Mouse (Mus musculus) neural tube, embryonic 13.5 days (tissue): ENCODE measurements around the gene 0610012G03Rik. TPM values are rescaled to one million over a fixed set of nuclear protein-coding genes. Genes with fewer than 3 reads are reported as not detected.

Experiments used
- ATAC-seq: fragments of 200-750 bp; cut with Nextera tagmentation; 2 replicates; pipeline ENCODE4 v1.8.0; 2017; ENCODE audit warnings: low read depth, mild to moderate bottlenecking, moderate TSS enrichment, moderate library complexity
- H3K27ac ChIP-seq: fragments of 300-500 bp; sonication (generic); replicated peaks from 2 replicates; pipeline ENCODE4 v1.5.1; 2015; ENCODE audit warnings: moderate library complexity, mild to moderate bottlenecking, inconsistent platforms
- H3K27me3 ChIP-seq: fragments of 300-500 bp; sonication (generic); 2 replicates; pipeline ENCODE4 v1.6.1; 2015; ENCODE audit warnings: mild to moderate bottlenecking, inconsistent platforms
- H3K36me3 ChIP-seq: fragments of 300-500 bp; sonication (generic); 2 replicates; pipeline ENCODE4 v1.6.1; 2015; ENCODE audit warnings: mild to moderate bottlenecking, inconsistent platforms
- H3K4me1 ChIP-seq: fragments of 300-500 bp; sonication (generic); replicated peaks from 2 replicates; pipeline ENCODE4 v1.6.1; 2015; ENCODE audit warnings: inconsistent platforms
- H3K4me2 ChIP-seq: fragments of 300-500 bp; sonication (generic); 2 replicates; pipeline ENCODE4 v1.6.1; 2015; ENCODE audit warnings: inconsistent platforms, mild to moderate bottlenecking, moderate library complexity
- H3K4me3 ChIP-seq: fragments of 300-500 bp; sonication (generic); 2 replicates; pipeline ENCODE4 v1.5.1; 2015; ENCODE audit warnings: mild to moderate bottlenecking, inconsistent platforms
- H3K9ac ChIP-seq: fragments of 300-500 bp; sonication (generic); 2 replicates; pipeline ENCODE4 v1.6.1; 2015; ENCODE audit warnings: moderate library complexity, mild to moderate bottlenecking, inconsistent platforms
- H3K9me3 ChIP-seq: fragments of 300-500 bp; sonication (generic); 2 replicates; pipeline ENCODE4 v1.6.1; 2016; ENCODE audit warnings: inconsistent platforms
- WGBS: fragments of 180-500 bp; shearing (Covaris S2); methylation state at CpG from one replicate; pipeline ENCODE4 v1.1.7; 2015; 5-methylcytosine and 5-hydroxymethylcytosine counted together
- microRNA-seq: library from miRNA; unstranded; fragments of <30 nt; microRNA quantifications from one replicate; pipeline ENCODE4, GENCODE M21; 2016
- polyA plus RNA-seq: library from polyadenylated mRNA; unstranded; fragments of >200 nt; fragmentation: Nextera tagmentation; extraction: Ambion mirVana; gene quantifications from 2 replicates; pipeline ENCODE4 v1.2.1, GENCODE M21; 2015

Gene 0610012G03Rik
- polyA plus RNA-seq, 1 experiment from 2014 or later = 99.5 TPM

DNA sequence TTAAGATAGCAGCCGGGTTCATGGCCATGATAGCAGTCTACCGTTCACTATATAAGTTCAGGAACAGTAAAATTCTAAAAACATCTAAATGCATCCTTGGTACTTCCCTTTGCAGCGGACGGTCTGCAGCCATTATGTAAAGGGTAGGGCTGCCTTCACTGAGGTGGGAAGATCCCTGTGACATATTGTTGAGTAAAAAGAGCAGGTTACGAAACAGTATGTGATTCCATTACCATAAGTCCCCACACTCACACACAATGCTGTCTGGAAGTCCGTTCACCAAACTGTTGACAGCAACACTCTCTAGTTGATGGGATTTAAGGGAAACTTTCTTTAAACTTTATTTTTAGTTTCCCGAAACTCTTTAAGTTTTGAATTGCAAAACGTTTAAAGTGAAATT, 45.1 kb downstream of the 0610012G03Rik start:
- Histone ChIP-seq H3K27me3 (no peaks in the 10 kb centered on the region), H3K27ac (no peak overlapping the region), H3K9ac (no peak overlapping the region), H3K4me2 (no peak overlapping the region), H3K4me1 (peaks cover 25% of the 10 kb centered on the region), H3K9me3 (no peaks in the 10 kb centered on the region), H3K4me3 (no peak overlapping the region), H3K36me3 (no peaks in the 10 kb centered on the region)
- no peak for ATAC-seq
- WGBS = 88% methylated on average over 8 of the region's 8 CpGs

- 93% methylated on average over 1 of the region's 1 CpGs for WGBS
- Histone ChIP-seq H3K9me3 (no peaks in the 10 kb centered on the region), H3K4me3 (no peak overlapping the region), H3K4me1 (peaks cover 37% of the 10 kb centered on the region), H3K27me3 (no peaks in the 10 kb centered on the region), H3K36me3 (no peaks in the 10 kb centered on the region), H3K27ac (no peak overlapping the region), H3K9ac (no peak overlapping the region), H3K4me2 (no peak overlapping the region)
- no peak for ATAC-seq
Observed at GRCm38 (mm10) chr16:31901886-31902285, 46.4 kb downstream of the 0610012G03Rik start.

DNA sequence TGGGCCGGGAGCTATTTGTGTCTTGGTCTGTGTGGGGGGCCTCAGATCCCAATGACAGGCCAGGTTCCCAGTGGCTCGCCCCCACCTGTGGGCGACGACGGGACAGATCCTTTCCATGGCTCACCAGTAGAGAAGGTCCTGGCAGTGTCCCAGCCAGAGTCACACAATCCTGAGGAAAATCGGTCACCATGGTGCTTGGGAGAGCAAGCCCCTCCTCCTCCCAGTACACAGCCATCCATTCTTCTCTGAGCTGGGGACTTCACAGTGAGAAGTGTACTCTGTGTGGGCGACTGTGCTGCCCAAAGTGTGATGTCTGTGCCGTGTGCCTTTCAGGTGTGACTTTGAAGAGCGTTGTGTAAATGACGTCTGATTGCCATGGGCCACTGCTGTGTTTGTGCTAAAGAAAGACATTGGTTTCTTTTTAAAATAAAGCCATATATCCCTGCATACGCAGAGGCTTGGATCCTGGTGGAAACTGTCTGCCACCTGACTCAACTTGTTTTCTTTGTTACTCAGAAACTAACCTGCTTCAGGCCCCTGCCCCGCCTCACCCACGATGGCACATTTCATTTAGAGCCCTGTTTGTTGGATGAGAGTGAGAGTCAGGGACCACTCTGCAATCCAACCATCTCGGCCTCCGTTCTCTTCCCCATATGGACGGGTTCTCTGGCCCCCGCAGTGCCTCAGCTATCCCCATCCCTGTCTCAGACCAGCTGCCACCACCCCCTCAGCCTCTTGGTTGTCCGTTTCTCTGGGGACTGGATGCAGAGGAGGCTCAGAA, 49.6 kb downstream of the 0610012G03Rik start:
- Histone ChIP-seq H3K4me2 (no peak overlapping the region), H3K36me3 (no peaks in the 10 kb centered on the region), H3K9ac (no peak overlapping the region), H3K4me1 (peaks cover 27% of the 10 kb centered on the region), H3K4me3 (no peak overlapping the region), H3K9me3 (no peaks in the 10 kb centered on the region), H3K27me3 (no peaks in the 10 kb centered on the region), H3K27ac (peak overlapping the region; percentile 29; the same call in 1 of the 2 replicates)
- 77% methylated on average over 18 of the region's 18 CpGs for WGBS
- peak; percentile 82 for ATAC-seq

Small RNA genes within 50 kb of the gene (microRNA-seq; reads per million reads assigned to microRNA genes)
- gene Gm26269 = not detected

Other genes with a start within 250 kb of the 0610012G03Rik start
- 0.32 TPM in 2 replicates for gene Meltf, start 69.7 kb downstream of the 0610012G03Rik start, polyA plus RNA-seq
- 2.0 and 4.3 TPM in 2 replicates for gene Pigz, start 14.6 kb downstream of the 0610012G03Rik start, polyA plus RNA-seq
- 106 and 120 TPM in 2 replicates for gene Ncbp2, start within 50 bp of the 0610012G03Rik start, polyA plus RNA-seq
- gene Senp5, start 54.8 kb upstream of the 0610012G03Rik start, polyA plus RNA-seq = 17.7 and 18.7 TPM in 2 replicates
- 30.7 and 33.0 TPM in 2 replicates for gene Pak2, start 130.8 kb upstream of the 0610012G03Rik start, polyA plus RNA-seq
- gene Pigx, start 151.2 kb upstream of the 0610012G03Rik start, polyA plus RNA-seq = 106 and 125 TPM in 2 replicates
- gene Cep19, start 151.3 kb upstream of the 0610012G03Rik start, polyA plus RNA-seq = 48.7 and 51.2 TPM in 2 replicates
- gene Nrros, start 217.1 kb upstream of the 0610012G03Rik start, polyA plus RNA-seq = 8.1 and 9.9 TPM in 2 replicates
- not detected in 2 replicates for gene Bex6, start 231.3 kb upstream of the 0610012G03Rik start, polyA plus RNA-seq